Mouse (Mus musculus) spleen, adult 18-20 months (tissue): ENCODE measurements around the gene 2510039O18Rik.

Source experiments
- DNase-seq, 2 experiments: peaks; one replicate each; pipeline ENCODE4 v3.0.0; 2022; ENCODE audit warnings: mixed read lengths in 2 of 2

2510039O18Rik gene

DNA sequence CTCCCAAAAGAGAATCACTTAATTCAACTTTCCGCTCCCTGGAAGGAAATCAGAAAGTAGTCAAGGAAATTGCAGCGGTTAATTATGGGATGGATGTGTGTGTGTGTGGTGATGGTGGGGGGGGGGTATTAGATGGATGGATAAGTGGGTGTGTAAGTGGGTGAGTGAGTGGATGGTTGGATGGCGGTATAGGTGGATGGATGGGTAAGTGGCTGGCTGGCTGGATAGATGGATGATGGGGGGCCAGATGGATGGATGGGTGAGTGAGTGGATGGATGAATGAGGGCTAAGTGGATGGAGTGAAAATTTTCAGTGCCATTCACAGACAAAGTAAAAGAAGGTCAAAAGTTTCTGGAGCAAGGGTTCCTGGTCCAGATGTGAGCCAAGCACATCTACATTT lies 3.7 kb upstream of the 2510039O18Rik start:
- no peak for DNase-seq

DNA sequence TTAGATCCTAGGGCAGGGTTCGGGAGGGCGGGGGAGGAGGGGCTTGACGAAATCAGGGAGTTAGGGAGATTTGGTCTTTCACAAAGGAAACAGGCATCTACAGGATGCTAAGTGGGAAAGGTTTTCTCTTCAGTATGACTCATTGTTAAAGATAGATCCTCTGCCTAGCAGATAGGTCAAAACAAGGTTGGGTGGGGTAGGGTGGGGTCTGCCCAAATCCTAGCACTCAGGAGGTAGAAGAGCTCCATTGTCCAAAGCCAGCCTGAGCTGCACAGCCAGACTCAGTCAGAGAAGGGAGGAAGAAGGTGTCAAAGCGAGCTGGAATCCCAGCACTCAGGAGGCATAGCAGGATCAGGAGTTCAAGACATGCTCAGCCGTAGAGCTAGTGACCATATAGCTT lies 3.2 kb upstream of the 2510039O18Rik start:
- DNase-seq = no peak

DNA sequence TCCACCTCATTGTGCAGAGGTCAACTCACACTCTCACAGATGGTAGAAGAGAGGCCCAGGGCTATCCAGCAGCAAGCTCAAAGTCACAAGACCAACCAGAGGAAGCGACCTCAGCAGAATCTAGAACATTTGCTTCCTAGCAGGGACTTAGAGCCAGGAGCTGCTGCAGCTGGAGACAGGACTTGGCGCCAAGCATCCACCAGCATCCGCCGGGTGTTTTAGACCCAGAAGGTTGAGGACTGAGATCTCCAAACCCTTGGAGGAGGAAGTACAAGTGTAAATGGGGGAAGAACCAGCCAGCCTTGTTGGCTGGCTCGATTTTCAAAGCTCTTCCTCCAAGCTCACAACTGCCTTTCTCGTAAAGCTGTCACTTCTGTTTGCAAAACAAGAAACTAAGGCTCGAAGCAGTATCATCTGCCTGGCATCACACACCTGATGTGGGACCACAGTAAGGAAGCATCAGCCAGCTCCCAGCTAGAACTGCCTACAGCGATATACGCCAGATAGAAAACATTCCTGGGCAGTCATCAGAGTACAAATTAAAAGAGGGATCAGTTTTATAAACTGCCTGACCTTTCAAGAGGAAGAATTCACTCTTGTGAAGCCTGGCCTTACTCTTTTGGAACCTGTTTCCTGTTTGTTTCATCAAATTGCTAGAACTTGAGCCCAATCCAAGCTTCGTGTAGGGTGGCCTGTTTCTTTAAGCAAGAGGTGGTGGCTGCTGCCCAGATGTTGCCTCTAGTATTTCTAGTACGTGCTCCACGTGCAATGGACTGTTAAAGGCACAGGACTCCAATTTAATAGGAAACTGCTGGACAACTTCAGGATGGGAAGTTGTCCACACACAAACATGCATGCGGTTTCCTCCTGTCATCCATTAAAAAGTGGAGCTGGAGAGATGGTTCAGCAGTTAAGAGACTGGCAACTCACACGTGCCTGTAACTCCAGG lies 2.3 kb upstream of the 2510039O18Rik start:
- no peak for DNase-seq

DNA sequence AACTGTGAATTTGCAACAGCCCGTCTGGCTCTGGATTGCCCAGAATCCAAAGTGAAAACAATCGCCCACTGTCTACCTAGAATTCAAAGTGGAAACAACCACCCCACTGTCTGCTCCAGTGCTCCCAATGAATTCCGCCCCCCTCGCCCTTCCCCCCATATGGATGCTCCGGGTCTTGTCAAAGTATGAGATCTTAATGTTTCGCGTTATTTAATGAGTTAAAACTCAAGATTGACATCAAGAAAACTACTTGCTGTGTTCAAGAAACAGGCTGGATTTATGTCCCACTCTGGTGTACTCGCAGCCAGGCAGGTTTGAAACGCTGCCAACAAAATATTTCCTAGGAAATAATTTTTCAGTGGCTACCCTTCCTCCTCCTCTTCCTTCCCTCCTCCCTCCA lies 584 bp upstream of the 2510039O18Rik start:
- DNase-seq = no peak

DNA sequence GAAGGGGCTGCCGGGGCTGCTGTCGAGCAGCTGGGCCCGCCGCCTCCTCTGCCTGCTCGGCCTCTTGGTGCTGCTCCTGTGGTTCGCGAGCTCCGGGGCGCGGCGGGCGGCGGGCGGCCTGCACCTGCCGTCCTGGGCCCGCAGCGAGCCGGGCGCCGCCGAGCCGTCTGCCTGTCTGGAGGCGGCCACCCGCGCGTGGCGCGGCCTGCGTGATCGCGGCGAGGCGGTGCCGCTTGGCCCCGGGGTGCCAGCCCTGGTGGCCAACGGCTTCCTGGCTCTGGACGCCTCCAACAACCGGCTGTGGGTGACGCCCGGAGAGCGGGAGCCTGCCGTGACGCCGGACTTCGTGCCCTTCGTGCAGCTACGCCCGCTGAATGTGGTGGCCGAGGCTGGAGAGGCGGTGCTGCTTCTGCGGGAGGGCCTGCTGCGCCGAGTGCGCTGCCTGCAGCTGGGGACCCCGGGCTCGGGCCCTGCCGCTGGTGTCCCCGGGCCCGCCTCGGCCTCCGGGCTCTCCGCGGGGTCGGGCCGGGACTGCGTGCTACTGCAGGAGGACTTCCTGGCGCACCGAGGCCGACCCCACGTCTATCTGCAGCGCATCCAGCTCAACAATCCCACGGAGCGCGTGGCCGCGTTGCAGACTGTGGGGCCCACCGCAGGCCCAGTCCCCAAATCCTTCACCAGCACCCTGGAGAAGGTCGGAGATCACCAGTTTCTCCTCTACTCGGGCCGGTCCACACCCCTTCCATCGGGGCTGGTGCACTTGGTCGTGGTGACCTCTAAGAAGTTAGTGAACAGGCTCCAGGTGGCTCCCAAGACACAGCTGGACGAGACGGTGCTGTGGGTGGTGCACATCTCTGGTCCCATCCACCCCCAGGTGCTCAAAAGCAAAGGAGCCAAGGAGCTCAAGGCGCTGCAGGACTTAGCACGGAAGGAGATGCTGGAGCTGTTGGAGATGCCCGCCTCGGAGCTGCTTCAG lies 638 bp downstream of the 2510039O18Rik start:
- DNase-seq = peak in 1 of 2 experiments; percentile 36

DNA sequence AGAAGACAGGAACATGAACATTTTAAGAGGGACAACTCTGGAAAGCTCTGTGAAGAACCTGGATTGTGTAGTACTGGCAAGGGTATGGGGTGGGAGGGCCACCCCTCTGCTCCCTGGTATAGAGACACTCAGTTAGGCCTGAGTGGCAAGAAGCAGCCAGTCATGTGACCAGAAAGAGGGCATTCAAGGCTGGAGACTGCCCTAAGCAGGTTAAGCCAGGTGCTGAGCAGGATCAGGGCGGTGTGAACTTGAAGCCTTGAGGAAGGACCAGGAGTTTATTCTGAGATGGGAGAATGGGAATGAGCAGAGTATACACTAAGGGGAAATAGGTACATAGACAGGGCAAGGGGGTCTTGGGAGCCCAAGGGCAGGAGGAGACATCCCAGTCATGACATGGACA lies 2.3 kb downstream of the 2510039O18Rik start:
- no peak for DNase-seq

DNA sequence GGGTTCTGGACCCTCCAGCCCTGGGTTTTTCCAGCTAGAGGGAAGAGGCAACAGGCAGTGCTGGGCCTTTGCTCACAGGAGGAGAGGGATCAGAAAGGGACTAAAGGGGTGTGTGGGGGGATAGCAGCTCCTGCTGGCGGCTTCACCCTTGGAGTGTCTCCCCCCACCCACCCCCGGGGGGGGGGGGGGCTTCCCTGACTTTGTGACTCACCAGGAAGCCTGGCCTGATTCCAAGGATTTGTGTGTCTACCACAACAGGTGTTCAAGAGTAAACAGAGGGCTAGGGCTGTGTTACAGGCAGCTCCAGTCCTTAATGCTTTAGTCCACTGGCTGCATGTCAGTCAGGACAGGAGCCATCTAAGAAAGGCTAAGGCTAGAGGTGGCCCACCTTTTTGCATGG lies 6.8 kb downstream of the 2510039O18Rik start:
- DNase-seq = no peak

DNA sequence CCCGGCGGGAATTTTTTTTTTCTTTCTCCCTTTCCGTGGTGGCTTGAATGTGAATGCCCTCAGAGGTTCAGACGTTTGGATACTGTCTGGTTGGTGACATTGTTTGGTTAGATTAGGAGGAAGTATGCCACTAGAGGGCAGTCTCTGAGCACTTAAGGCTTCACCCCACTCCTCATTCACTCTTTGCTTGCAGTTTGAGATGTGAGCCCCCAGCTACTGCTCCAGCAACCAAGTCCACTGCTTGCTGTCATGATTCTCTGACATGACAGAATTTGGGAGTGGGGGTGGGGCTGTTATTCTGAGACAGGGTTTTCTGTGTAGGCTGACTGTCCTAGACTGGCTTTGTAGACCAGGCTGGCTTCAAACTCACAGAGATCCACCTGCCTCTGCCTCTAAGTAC lies 12.9 kb downstream of the 2510039O18Rik start:
- DNase-seq = no peak

DNA sequence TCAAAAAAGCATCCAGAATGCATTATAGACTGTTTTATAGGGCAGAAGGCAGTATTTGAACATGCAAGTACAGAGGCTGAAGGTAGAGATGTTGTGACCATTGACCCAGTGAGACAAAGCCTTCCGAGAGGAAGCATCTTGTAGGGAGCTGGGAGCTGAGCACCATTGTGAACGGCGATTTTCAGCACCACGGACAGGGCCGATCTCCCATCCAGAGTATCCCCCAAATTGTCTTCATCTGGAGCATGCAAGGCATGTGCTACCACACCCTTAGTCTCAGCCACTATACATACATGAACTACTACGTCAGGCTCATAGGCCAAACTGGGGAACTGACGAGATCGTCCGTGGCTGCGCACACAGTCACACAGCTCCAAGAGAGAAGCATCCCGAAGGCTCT lies 16.4 kb downstream of the 2510039O18Rik start:
- DNase-seq = no peak

DNA sequence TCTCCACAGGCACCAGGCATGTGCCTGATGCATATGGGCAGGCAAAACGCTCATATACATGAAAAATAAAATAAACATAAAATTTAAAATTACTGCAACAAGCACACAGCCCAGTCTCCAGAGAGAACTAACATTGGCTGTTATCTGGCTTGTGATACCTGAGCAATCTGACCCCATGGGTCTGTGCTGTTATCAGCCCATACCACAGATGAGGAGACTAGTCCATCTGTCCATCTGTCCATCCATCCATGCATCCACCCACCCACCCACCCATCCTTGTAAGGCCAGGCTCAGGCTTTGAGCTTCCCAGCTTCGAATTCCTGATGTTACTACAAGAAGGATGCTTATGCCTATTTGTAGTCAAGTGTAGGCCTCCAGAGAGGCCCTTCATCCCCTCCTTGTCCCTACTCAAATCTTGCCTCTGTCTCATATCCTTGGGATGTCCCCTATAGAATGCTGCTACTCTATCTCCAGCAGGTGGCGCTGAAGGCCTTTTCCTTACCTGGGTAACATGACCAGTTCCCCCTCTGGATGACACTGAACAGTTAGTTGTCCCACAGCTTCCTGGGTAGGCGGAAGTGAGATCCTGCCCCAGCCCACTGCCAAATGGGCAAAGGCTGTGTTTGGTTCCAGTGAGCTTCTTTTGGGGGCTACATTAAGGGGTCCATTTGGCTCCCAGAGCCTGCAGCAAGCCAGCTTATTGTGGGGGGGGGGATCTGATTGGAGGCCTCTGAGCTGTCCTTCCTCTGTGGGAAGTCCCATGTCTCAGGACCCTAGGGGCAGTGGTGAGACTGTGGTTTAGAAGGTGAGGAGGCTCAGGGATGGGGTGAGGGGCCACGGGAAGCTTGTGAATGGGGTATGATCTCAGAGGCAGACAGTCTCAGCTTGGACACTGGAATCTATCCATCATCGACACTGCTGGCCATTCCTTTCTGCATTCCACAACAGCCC lies 19.5 kb downstream of the 2510039O18Rik start:
- DNase-seq = peak; percentile 21 to 57

DNA sequence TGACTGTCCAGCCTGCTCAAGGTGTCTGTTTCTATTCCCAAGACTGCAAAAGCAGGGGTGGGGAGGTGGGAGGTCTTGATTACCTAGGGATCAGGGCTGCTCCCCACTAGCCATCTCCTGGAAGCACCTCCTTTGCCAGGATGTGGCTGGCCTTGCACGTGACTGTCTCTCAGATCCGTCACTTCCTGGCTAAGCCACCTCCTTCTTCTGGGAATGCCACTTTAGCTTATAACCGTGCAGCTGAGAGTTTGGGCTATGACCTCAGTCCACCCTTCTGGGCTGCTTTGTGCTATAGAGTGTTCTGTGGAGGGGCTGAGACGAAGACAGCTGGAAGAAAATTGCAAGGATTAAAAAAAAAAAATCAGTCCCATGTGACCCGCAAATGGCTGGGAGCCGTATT lies 22.1 kb downstream of the 2510039O18Rik start:
- DNase-seq = no peak

DNA sequence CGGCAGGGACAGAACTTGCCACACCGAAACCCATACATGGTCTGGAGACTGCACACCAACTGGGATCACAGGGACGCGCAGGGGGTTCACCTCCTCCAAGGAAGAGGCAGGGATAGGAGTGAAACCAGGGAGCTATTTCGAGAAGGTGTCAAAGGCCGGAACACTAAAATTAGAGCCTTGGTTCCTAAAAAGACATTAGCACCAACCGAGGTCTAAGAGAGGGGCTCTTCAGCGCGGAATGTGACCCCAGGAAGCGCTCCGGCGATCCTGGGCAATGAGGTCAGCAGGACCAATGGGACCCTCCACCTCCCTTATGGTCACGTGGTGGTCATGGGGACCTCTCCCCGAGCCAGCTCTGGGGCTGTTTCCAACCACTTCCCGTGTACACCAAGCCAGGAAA lies 22.9 kb downstream of the 2510039O18Rik start:
- DNase-seq = no peak

DNA sequence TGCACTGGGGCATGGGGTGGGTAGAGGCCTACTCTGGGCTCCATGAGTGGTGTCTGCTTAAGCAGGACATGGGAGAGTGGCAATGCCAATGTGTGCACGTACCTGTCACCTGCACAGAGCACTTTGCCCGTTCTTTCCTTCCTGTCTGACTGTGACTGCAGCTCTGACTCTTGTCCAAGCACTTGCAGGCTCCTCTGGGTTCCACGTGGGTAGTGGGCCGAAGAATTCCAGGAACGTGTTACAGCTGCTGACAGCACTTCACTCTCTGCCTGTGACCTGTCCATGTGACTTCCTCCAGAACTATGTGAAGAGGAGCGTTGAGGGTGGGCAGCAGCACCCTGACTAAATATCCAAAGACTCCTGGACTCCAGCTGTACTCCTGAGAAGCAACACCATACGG lies 25.0 kb downstream of the 2510039O18Rik start:
- DNase-seq = no peak

DNA sequence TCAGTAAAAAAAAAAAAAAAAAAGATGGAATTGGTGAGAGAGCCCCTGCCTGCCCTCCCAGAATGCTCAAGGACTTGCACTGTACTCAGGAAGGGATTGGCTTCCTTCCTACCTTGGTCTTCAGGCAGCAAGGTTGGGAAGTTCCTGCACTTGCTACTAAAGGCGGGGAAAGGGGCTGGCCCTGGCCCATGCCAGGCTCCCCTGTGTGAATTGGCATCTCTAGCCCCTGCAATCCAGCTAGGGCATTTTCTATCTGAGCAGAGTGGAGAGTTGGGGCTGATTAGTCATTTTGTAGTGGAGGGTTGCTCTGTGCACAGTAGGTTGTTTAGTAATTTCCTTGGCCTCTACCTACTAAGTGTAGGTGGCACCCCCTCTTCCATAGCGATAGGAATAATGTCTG lies 28.1 kb downstream of the 2510039O18Rik start:
- DNase-seq = no peak

DNA sequence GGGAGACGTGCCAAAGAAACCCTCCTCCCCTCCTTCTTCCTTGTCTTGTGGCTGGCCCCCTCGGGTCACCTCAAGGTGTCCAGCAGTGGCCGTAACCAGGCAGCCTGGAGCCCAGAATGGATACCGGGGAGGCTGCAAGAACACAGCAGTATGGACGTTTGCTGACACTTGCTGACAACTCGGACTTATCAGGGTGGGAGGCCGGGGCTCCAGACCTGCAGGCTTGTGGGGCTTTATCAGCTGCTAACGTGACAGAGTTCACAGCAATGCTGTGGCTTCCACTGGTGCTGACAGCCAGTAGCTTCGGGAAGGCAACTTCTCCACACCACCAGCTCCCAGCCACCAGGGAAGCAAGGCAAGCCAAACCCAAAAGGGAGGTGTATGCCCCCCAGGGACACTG lies 28.6 kb downstream of the 2510039O18Rik start:
- no peak for DNase-seq

DNA sequence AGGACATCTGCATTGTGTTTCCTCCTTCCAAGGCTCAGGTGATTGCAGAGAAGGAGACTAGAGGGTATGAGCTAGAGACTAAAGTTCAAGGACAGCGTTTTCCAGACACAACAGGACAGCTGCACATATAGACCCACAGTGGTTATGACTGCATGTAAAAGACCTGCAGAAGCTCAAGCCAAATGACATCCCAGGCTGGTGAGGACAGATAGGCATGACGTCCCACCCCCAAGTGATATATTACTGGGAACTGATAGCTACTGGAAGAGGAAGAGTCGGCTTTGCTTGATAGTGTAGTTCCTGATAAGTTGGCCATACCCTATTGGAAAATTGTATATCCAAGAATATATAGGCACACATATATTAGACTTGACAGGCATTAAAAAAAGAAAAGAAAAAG lies 35.5 kb downstream of the 2510039O18Rik start:
- no peak for DNase-seq

DNA sequence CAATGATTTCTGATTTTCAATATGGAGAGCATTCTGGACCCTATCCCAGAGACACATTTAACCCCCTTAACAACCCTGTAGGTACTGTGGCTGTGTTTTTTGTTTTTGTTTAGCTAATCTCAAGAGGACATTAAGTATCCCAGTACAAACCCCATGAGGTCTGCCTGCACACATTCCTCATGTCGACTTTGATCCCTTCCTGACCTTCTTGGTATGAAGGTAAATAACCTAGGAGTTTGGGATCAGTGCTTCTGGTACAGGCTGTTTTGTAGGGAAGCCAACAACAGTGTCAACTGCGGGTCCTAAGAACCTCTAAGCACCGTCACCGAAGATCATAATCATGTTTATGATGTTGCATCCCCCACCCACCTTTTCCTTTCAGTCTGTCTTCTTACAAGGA lies 37.0 kb downstream of the 2510039O18Rik start:
- no peak for DNase-seq

DNA sequence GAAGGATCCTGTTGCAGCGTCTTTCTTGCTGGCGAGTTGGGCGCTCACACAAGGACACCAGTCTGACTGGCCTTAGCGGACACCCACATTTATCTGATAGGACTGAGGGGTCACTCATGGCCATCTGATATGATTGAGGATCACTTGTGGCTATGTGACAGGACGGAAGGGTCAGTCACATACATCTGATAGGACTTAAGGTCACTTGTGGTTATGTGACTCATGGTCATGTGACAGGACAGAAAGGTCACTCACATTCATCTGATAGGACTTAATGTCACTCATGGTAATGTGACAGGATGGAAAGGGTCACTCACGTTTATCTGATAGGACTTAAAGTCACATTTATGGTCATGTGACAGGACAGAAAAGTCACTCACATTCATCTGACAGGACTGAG lies 37.7 kb downstream of the 2510039O18Rik start:
- no peak for DNase-seq

DNA sequence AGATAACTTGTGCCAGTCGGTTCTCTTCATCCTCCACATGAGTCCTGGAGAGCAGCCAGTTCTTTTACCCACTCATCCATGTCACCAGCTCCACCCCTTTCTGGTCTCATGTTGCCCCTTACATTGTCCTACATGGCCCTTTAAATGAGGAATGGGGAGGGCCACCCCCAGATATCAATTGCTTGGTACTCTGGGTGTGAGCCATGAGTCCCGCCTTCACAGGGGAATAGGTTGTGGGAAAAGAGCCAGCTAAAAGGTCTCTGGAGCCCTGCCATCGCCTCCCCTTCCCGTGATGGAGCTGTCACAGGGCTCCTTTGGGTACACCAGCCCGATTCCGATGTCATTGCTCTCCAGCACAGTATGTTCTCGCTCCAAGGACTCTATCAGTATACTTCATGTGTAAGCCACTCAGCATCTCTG lies 38.8 kb downstream of the 2510039O18Rik start:
- no peak for DNase-seq

DNA sequence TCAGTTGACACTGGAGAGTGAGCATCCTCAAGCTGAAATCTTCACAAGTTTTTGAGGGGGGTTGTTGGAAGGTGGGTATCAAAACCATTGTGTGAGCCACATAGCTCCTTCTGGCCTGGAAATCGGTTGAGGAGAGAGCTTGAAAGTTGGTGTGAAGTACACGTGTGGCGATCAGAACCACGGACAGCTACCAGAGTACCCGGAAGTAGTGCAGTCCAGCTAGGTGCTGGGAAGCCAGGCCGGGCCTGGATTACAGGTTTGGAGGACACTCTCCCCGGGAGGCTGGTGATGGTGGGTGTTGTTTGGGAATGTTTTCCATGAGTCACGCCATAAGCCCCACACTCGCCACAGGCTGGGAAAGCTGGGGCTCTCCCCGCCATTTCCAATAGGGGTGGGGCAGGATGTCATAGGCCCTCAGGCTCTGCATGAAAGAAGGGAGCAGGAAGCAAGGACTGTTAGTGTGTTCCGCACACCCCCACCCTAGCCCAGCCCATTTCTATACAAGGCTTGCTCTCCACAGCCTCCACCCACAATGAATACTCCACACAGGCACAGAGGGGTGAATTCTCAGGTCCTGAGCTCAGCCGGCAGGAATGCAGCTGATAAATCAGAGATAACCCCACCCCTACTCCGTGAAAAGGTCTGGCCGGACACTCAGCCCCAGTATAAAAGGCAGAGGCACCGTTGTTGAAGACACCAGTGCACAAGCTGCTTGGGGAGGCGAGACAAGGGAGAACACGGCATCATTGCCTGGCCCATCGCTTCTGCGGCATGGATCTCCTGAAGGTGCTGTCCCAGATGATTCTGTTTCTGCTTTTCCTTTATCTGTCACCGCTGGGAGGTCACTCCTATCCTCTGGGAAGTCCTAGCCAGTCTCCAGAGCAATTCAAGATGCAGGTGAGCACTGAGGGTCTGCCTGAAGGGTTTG lies 44.8 kb downstream of the 2510039O18Rik start, which contains the start of gene Nppb:
Gene Nppb, plus strand, starts transcription at position 584 of the 928 bp plus-strand sequence.
- DNase-seq = no peak

DNA sequence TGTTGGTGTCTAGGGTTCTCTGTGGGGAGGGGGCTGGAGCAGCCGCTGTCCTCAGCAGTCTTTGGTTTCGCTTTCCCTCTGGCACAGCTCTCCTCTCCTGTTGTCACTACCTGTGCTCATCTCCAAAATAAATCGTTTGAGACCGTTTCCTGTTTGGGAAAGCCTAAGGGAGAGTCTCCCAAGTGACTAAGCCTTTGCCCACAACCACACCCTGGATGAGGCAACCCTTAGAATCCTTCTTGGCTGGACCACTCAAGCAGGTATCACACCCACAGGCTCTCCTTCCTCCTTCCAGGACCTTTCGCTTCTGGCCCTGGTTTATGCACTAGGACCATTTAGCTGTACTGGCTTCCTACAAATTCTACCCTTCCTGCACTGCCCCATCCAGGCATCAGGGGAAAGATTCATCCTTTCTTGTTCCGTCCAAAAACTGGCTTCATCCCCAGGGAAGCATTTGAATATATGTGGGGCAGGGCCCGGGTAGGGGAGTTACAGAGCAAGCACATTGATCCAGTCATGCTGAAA lies 52.9 kb downstream of the 2510039O18Rik start:
- DNase-seq = no peak
